Mouse (Mus musculus): Measurements from ENCODE around the gene Basp1. TPM values are rescaled to one million over a fixed set of nuclear protein-coding genes. Genes with fewer than 3 reads are reported as not detected.

The Basp1 gene
- 9.5 and 10.1 TPM in 2 replicates for polyA plus RNA-seq (2012; rRNA removed)

DNA sequence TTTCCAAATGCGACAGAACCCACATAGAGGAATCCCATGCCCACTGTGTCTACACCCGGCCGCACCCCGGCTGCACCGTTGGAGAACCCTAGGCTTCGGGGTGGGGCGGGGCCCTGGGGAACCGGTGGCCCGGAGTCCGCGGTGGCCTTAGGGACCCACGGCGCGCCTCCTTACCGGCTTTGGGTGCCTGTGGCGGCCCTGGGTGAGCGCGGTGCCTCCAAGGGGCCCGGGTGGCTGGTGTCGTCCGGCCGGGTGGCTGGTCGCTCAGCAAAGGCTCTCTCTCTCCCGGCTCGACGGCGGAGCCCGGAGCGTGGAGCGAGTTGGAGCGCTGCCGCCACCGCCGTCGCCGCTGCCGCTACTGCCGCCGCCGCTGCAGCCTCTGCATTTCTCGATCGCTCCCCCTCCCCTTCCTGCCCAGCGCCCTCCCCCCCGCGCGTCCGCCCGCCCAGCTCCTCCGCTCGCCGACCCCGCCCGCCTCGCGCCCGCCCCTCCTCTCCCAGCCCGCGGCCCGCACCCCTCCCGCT, at the start of gene Basp1:
TSS of gene Basp1 (minus strand) at position 387 of the 524 bp plus-strand sequence.

Other genes with a start within 250 kb of the Basp1 start
- 42.7 and 47.2 TPM in 2 replicates for gene Myo10, start 208.8 kb upstream of the Basp1 start, polyA plus RNA-seq (2012; rRNA removed)

Data from colon, adult 2 months (tissue).